Mouse (Mus musculus) myocyte (in vitro differentiated cells): Measurements from ENCODE around the gene Timm22. TPM values are rescaled to one million over a fixed set of nuclear protein-coding genes. Genes with fewer than 3 reads are reported as not detected.
A peak's percentile ranks its signal among the peaks of the same experiment; 100 is the strongest.

ENCODE experiments used
- H3K27me3 ChIP-seq: one replicate; pipeline ENCODE4 v1.6.1; 2011; ENCODE audit not compliant: control insufficient read depth, insufficient read depth, insufficient read length
- H3K36me3 ChIP-seq: one replicate; pipeline ENCODE4 v1.6.1; 2011; ENCODE audit not compliant: control insufficient read depth, insufficient read depth
- H3K4me2 ChIP-seq: one replicate; pipeline ENCODE4 v1.6.1; 2011; ENCODE audit warnings: low read depth, control low read depth
- H3K4me3 ChIP-seq: one replicate; pipeline ENCODE4 v1.5.1; 2011; ENCODE audit warnings: mild to moderate bottlenecking, control low read depth, moderate library complexity
- H3K79me2 ChIP-seq: one replicate; pipeline ENCODE4 v1.6.1; 2011; ENCODE audit not compliant: control insufficient read depth, insufficient read depth
- H3ac ChIP-seq: one replicate; pipeline ENCODE4 v1.6.1; 2011; ENCODE audit not compliant: control insufficient read depth, insufficient read length
- CEBPB ChIP-seq: IDR thresholded peaks from 2 replicates; pipeline ENCODE4 v1.6.1; 2011; ENCODE audit warnings: mild to moderate bottlenecking, moderate library complexity; ENCODE audit not compliant: poor library complexity, insufficient read depth, severe bottlenecking
- E2F4 ChIP-seq: IDR thresholded peaks from one replicate; pipeline ENCODE4 v1.6.1; 2011; ENCODE audit warnings: mild to moderate bottlenecking, control low read depth, moderate library complexity; ENCODE audit not compliant: insufficient read depth
- MAX ChIP-seq: IDR thresholded peaks from one replicate; pipeline ENCODE4 v1.6.1; 2011; ENCODE audit warnings: low read depth, mild to moderate bottlenecking, control low read depth
- MYOD1 ChIP-seq, 3 experiments: IDR thresholded peaks; one replicate each; pipeline ENCODE4 v1.6.1; 2011; ENCODE audit warnings: control low read depth in 2 of 3, low read depth in 2 of 3, mild to moderate bottlenecking in 2 of 3, moderate library complexity in 1 of 3; ENCODE audit not compliant: insufficient read length in 2 of 3, control insufficient read depth in 1 of 3
- MYOG ChIP-seq, 3 experiments: IDR thresholded peaks; one replicate each; pipeline ENCODE4 v1.6.1; 2011; ENCODE audit warnings: control low read depth in 2 of 3, low read depth in 2 of 3, mild to moderate bottlenecking in 2 of 3; ENCODE audit not compliant: insufficient read length in 2 of 3, control insufficient read depth in 1 of 3, insufficient read depth in 1 of 3
- POLR2A ChIP-seq: IDR thresholded peaks from one replicate; pipeline ENCODE4 v1.6.1; 2011; ENCODE audit warnings: low read depth, mild to moderate bottlenecking, control low read depth, moderate library complexity; ENCODE audit not compliant: insufficient read length
- POLR2AphosphoS2 ChIP-seq: IDR thresholded peaks from one replicate; pipeline ENCODE4 v1.6.1; 2011; ENCODE audit warnings: low read depth, control low read depth; ENCODE audit not compliant: insufficient read length
- REST ChIP-seq: IDR thresholded peaks from one replicate; pipeline ENCODE4 v1.6.1; 2011; ENCODE audit warnings: mild to moderate bottlenecking, control low read depth, moderate library complexity; ENCODE audit not compliant: insufficient read depth, insufficient read length
- SRF ChIP-seq: IDR thresholded peaks from one replicate; pipeline ENCODE4 v1.6.1; 2011; ENCODE audit warnings: low read depth; ENCODE audit not compliant: control insufficient read depth, insufficient read length
- TCF12 ChIP-seq: IDR thresholded peaks from one replicate; pipeline ENCODE4 v1.6.1; 2011; ENCODE audit warnings: mild to moderate bottlenecking, control low read depth; ENCODE audit not compliant: poor library complexity, insufficient read depth, severe bottlenecking
- TCF3 ChIP-seq: IDR thresholded peaks from one replicate; pipeline ENCODE4 v1.6.1; 2011; ENCODE audit warnings: low read depth, control low read depth; ENCODE audit not compliant: insufficient read length
- USF1 ChIP-seq: IDR thresholded peaks from one replicate; pipeline ENCODE4 v1.6.1; 2011; ENCODE audit warnings: low read depth, mild to moderate bottlenecking, control low read depth, moderate library complexity
- polyA plus RNA-seq: library from polyadenylated mRNA; unstranded; fragments of >200 nt; fragmentation: generic; extraction: Trizol; gene quantifications from one replicate; pipeline ENCODE4 v1.2.1, GENCODE M21; 2012; ENCODE audit warnings: missing spikeins

The Timm22 gene
- polyA plus RNA-seq, 1 experiment, result 101 TPM

- Histone ChIP-seq H3K36me3 (no peaks in the 10 kb centered on the region), H3K27me3 (no peaks in the 10 kb centered on the region), H3K4me2 (no peak overlapping the region), H3K79me2 (peaks cover 58% of the 10 kb centered on the region), H3ac (no peak overlapping the region), H3K4me3 (no peak overlapping the region)
- TF ChIP-seq CEBPB, result no peak
- TF ChIP-seq SRF, result no peak
- no peak for TF ChIP-seq TCF3
- no peak for TF ChIP-seq MYOD1 (IDR thresholded peaks at IDR 0.05; ENCODE audit: control insufficient read depth in 1 of 3, insufficient read length in 2 of 3, low read depth in 2 of 3)
- TF ChIP-seq MAX, result no peak
- TF ChIP-seq TCF12, result no peak
- no peak for TF ChIP-seq POLR2A
- no peak for TF ChIP-seq REST
- TF ChIP-seq POLR2AphosphoS2, result no peak
- TF ChIP-seq USF1, result no peak
- no peak for TF ChIP-seq E2F4
Observed at GRCm38 (mm10) chr11:76370491-76370890, 36.3 kb upstream of the Timm22 start.

GRCm38 (mm10) chr11:76372120-76372519 lies 34.6 kb upstream of the Timm22 start:
- Histone ChIP-seq H3ac (no peak overlapping the region), H3K79me2 (peaks cover 50% of the 10 kb centered on the region), H3K36me3 (no peaks in the 10 kb centered on the region), H3K4me2 (no peak overlapping the region), H3K4me3 (no peak overlapping the region), H3K27me3 (no peaks in the 10 kb centered on the region)
- TF ChIP-seq POLR2A (no peak), POLR2AphosphoS2 (no peak), SRF (no peak), CEBPB (no peak), TCF12 (no peak), REST (no peak), TCF3 (no peak), MYOG (IDR thresholded peaks at IDR 0.05; ENCODE audit: control insufficient read depth in 1 of 3, insufficient read depth in 1 of 3, insufficient read length in 2 of 3, low read depth in 2 of 3) (no peak), E2F4 (no peak), MAX (no peak), MYOD1 (IDR thresholded peaks at IDR 0.05; ENCODE audit: control insufficient read depth in 1 of 3, insufficient read length in 2 of 3, low read depth in 2 of 3) (no peak), USF1 (no peak)

DNA sequence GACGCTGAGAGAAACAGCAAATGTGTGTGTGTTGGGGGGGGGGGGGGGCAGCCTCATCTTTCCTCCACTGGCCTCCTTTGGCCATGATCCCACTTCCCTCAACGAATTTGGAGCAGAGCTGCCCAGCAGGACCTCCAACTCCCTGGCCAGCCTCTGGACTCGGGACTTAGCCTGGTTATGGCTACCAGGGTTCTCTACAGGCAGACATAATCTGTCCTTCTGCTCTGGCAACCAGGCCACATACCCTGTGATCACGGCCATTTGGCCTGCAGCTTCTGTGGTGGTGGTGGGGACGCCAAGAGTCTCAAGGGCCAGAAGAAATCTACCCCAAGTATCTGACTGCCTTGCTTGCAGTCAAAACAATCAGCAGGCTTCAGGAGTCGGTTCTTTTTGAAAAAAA lies 34.2 kb upstream of the Timm22 start:
- no peak overlapping the region for H3ac ChIP-seq
- TF ChIP-seq USF1 (no peak), TCF3 (no peak), CEBPB (no peak), MYOG (IDR thresholded peaks at IDR 0.05; ENCODE audit: control insufficient read depth in 1 of 3, insufficient read depth in 1 of 3, insufficient read length in 2 of 3, low read depth in 2 of 3) (no peak), REST (no peak), TCF12 (no peak), MAX (no peak), SRF (no peak), E2F4 (no peak), POLR2A (no peak), POLR2AphosphoS2 (no peak), MYOD1 (IDR thresholded peaks at IDR 0.05; ENCODE audit: control insufficient read depth in 1 of 3, insufficient read length in 2 of 3, low read depth in 2 of 3) (no peak)

GRCm38 (mm10) chr11:76374491-76375185 lies 32.1 kb upstream of the Timm22 start:
- Histone ChIP-seq H3K4me3 (no peak overlapping the region), H3K79me2 (peaks cover 66% of the 10 kb centered on the region), H3K4me2 (peak overlapping the region; percentile 69), H3K27me3 (no peaks in the 10 kb centered on the region), H3ac (no peak overlapping the region), H3K36me3 (no peaks in the 10 kb centered on the region)
- no peak for TF ChIP-seq POLR2AphosphoS2
- no peak for TF ChIP-seq SRF
- TF ChIP-seq USF1, result no peak
- TF ChIP-seq TCF3, result no peak
- TF ChIP-seq E2F4, result no peak
- TF ChIP-seq MAX, result no peak
- TF ChIP-seq MYOD1 (IDR thresholded peaks at IDR 0.05; ENCODE audit: control insufficient read depth in 1 of 3, insufficient read length in 2 of 3, low read depth in 2 of 3), result no peak
- no peak for TF ChIP-seq TCF12
- TF ChIP-seq REST, result no peak
- TF ChIP-seq MYOG (IDR thresholded peaks at IDR 0.05; ENCODE audit: control insufficient read depth in 1 of 3, insufficient read depth in 1 of 3, insufficient read length in 2 of 3, low read depth in 2 of 3), result no peak
- no peak for TF ChIP-seq CEBPB
- no peak for TF ChIP-seq POLR2A

More for the DNA sequence above, 34.2 kb upstream of the Timm22 start:
- no peaks in the 10 kb centered on the region for H3K36me3 ChIP-seq
- H3K4me3 ChIP-seq, result no peak overlapping the region
- H3K27me3 ChIP-seq, result no peaks in the 10 kb centered on the region
- H3K79me2 ChIP-seq, result peaks cover 54% of the 10 kb centered on the region
- H3K4me2 ChIP-seq, result no peak overlapping the region
